Mouse (Mus musculus) retina, postnatal 1 day (tissue): ENCODE data around the gene Prr19.

Experiments
- DNase-seq: peaks from one replicate; pipeline ENCODE4 v3.0.0-alpha.2; 2012

The Prr19 gene

GRCm38 (mm10) chr7:25293191-25293739 lies 7.9 kb upstream of the Prr19 start:
- DNase-seq, result no peak

- no peak for DNase-seq
These were observed 6.7 kb upstream of the Prr19 start for GRCm38 (mm10) chr7:25294495-25294894.

- no peak for DNase-seq
These were observed 6.1 kb upstream of the Prr19 start for GRCm38 (mm10) chr7:25294960-25295722.

- DNase-seq, result no peak
These were observed 4.2 kb upstream of the Prr19 start for GRCm38 (mm10) chr7:25296945-25297453.

- DNase-seq, result peak; percentile 99
These were observed 3.5 kb upstream of the Prr19 start, which contains the start of gene Pafah1b3 for GRCm38 (mm10) chr7:25297454-25298325. Pafah1b3 (minus strand) TSS chr7:25297986.

GRCm38 (mm10) chr7:25303003-25303684 lies 1.9 kb downstream of the Prr19 start:
- no peak for DNase-seq

GRCm38 (mm10) chr7:25303685-25304006 lies 2.4 kb downstream of the Prr19 start:
- DNase-seq, result no peak

GRCm38 (mm10) chr7:25305481-25305880 lies 4.3 kb downstream of the Prr19 start:
- DNase-seq, result no peak

GRCm38 (mm10) chr7:25305956-25306613 lies 4.9 kb downstream of the Prr19 start, which contains the start of gene Tmem145:
Tmem145 (plus strand) TSS chr7:25306106.
- DNase-seq, result peak; percentile 84

GRCm38 (mm10) chr7:25306614-25306996 lies 5.4 kb downstream of the Prr19 start:
- no peak for DNase-seq

GRCm38 (mm10) chr7:25308702-25309318 lies 7.6 kb downstream of the Prr19 start:
- no peak for DNase-seq

GRCm38 (mm10) chr7:25309425-25309824 lies 8.2 kb downstream of the Prr19 start:
- no peak for DNase-seq

GRCm38 (mm10) chr7:25311193-25311592 lies 10.0 kb downstream of the Prr19 start:
- no peak for DNase-seq

- DNase-seq, result no peak
These were observed 12.1 kb downstream of the Prr19 start for GRCm38 (mm10) chr7:25313325-25313724.

- peak; percentile 37 for DNase-seq
These were observed 13.5 kb downstream of the Prr19 start for GRCm38 (mm10) chr7:25314606-25315305.

GRCm38 (mm10) chr7:25315306-25316041 lies 14.3 kb downstream of the Prr19 start:
- peak; percentile 48 for DNase-seq

GRCm38 (mm10) chr7:25316532-25317445 lies 15.6 kb downstream of the Prr19 start, which contains the start of gene Megf8:
Megf8 (plus strand) TSS chr7:25317164.
- DNase-seq, result peak; percentile 100

GRCm38 (mm10) chr7:25317446-25317999 lies 16.3 kb downstream of the Prr19 start:
- DNase-seq, result no peak

- peak; percentile 48 for DNase-seq
These were observed 20.9 kb downstream of the Prr19 start for GRCm38 (mm10) chr7:25322058-25322484.
